Mouse (Mus musculus) heart, postnatal 0 days (tissue): ENCODE measurements at regions not wholly inside any gene's neighbourhood (a gene's known extent, or its start where the extent isn't known, plus 50 kb on each side); places are given as distances from the start of the nearest gene placed in this dataset.

ENCODE experiments used
- CTCF ChIP-seq: IDR thresholded peaks from 2 replicates; pipeline ENCODE4 v1.5.1; 2016; ENCODE audit warnings: antibody characterized with exemption, control low read depth, low read depth
- EP300 ChIP-seq: IDR thresholded peaks from 2 replicates; pipeline ENCODE4 v1.6.1; 2016; ENCODE audit warnings: antibody characterized with exemption, low read depth

DNA sequence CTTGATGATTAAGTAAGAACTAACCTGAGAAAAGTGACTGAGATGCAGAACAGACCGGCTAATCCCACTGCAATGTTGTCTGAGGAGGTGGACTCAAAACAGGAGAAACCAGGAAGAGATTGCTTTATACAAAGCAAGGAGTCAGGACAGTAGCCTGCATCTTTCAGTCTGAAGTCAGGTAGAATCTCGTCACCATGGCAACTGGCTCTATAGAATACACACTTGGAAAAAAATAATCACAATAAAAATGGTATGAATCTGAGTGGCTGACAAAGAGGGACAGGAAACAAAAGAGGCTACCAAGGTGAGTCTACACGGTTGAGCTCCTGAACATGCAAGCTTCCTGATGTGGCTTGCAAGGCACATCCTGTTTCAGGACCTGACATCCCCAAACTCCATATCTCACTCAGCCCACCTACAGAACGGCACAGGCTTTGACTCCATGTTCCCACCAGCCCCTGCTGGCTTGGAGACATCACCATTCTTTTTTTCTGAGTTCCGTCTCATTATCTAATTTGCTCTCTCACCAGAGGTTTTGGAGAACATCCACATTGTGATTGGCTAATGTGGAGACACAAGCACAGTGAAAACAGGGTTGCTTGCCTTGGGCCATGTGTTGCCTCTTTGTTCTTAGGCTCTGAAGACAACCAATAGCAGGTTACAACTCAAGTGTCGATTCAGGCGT lies 179.7 kb upstream of the Map1b start:
- no peak for TF ChIP-seq EP300
- no peak for TF ChIP-seq CTCF
